Mouse (Mus musculus): ENCODE results near the gene Esrrg.

DNA sequence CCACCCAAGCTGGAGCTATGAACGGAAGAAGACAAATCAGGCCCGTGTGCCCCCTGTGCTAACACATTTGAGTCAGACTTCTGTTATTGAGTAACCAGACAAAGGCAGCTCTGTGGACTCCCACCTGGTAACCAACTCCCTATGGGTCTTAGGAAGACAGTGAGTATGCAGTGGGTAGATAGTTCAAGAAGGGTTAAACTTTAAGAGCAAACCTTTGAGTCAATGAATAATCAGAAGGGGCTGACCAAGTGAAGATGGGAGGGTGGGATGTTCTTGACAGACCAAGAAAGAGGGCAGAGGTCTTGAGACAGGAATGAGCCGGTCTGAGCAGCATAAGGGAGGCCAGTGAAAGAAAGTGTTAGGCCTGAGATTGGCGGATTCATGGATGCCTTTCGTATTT, 214.8 kb downstream of the Esrrg start:
- TF ChIP-seq CTCF (IDR thresholded peaks at IDR 0.05; ENCODE audit: borderline replicate concordance, insufficient read depth, low read length) (no peak), POLR2A (IDR thresholded peaks at IDR 0.05; ENCODE audit: low read depth, low read length) (no peak)

All from embryonic fibroblast, embryonic 13.5 days (primary cell).